Mouse (Mus musculus) kidney, postnatal 0 days (tissue): ENCODE data around the gene Prickle2. TPM values are rescaled to one million over a fixed set of nuclear protein-coding genes. Genes with fewer than 3 reads are reported as not detected.

ENCODE experiments used
- ATAC-seq: fragments of 200-750 bp; cut with Nextera tagmentation; replicated peaks from 2 replicates; pipeline ENCODE4 v1.8.0; 2017; ENCODE audit warnings: low read depth, moderate number of reproducible peaks, moderate TSS enrichment, moderate library complexity; ENCODE audit not compliant: low FRiP score
- DNase-seq: peaks from one replicate; pipeline ENCODE4 v3.0.0-alpha.2; 2016; ENCODE audit warnings: low spot score
- H3K27ac ChIP-seq: fragments of 300-500 bp; sonication (generic); 2 replicates; pipeline ENCODE4 v1.5.1; 2014; ENCODE audit warnings: mild to moderate bottlenecking
- H3K27me3 ChIP-seq: fragments of 300-500 bp; sonication (generic); 2 replicates; pipeline ENCODE4 v1.6.1; 2014; ENCODE audit warnings: low read length, mixed read lengths; ENCODE audit not compliant: insufficient read depth
- H3K36me3 ChIP-seq: fragments of 300-500 bp; sonication (generic); 2 replicates; pipeline ENCODE4 v1.6.1; 2014; ENCODE audit warnings: low read length, mixed read lengths; ENCODE audit not compliant: insufficient read depth
- H3K4me1 ChIP-seq: fragments of 300-500 bp; sonication (generic); replicated peaks from 2 replicates; pipeline ENCODE4 v1.6.1; 2014; ENCODE audit warnings: antibody characterized with exemption, low read length, mixed read lengths; ENCODE audit not compliant: insufficient read depth
- H3K4me2 ChIP-seq: fragments of 300-500 bp; sonication (generic); 2 replicates; pipeline ENCODE4 v1.6.1; 2014; ENCODE audit warnings: mild to moderate bottlenecking, low read length, moderate library complexity, mixed read lengths
- H3K4me3 ChIP-seq: fragments of 300-500 bp; sonication (generic); replicated peaks from 2 replicates; pipeline ENCODE4 v1.5.1; 2014; ENCODE audit warnings: low read depth, low read length
- H3K9ac ChIP-seq: fragments of 300-500 bp; sonication (generic); 2 replicates; pipeline ENCODE4 v1.6.1; 2014; ENCODE audit warnings: low read depth, low read length
- H3K9me3 ChIP-seq: fragments of 300-500 bp; sonication (generic); replicated peaks from 2 replicates; pipeline ENCODE4 v1.6.1; 2016; ENCODE audit warnings: low read length, inconsistent platforms, mixed read lengths
- CTCF ChIP-seq: IDR thresholded peaks from 2 replicates; pipeline ENCODE4 v1.5.1; 2016; ENCODE audit warnings: antibody characterized with exemption, low read depth, mild to moderate bottlenecking, moderate library complexity
- WGBS: fragments of 180-500 bp; shearing (Covaris S2); extraction: QIAGEN DNeasy Blood & Tissue Kit; methylation state at CpG from one replicate; pipeline ENCODE4 v1.1.7; 2014; 5-methylcytosine and 5-hydroxymethylcytosine counted together
- polyA plus RNA-seq: library from polyadenylated mRNA; unstranded; fragments of >200 nt; fragmentation: Nextera tagmentation; extraction: Ambion mirVana; gene quantifications from 2 replicates; pipeline ENCODE4 v1.2.1, GENCODE M21; 2015

Prickle2 gene
- 3.3 and 3.4 TPM in 2 replicates for polyA plus RNA-seq

DNA sequence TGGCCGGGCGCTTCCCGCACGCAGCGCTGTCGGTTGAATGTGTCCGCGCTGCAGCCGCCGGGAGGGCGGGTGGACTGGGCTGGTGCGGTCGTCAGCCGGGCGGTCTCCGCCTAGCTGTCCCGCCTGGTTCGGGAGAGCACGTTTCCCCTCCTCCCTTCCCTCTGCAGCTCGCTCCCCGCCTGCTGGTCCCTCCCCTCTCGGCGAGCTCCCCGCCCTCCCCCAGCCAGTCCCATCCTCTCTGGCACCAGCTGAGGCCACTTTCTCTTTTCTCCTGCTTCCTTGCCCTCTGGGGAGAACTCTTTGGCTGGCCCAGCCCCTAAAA is at the start of gene Prickle2:
TSS of gene Prickle2 (minus strand) at position 11 of the 322 bp plus-strand sequence.
- peak within 1 kb of the TSS; percentile 80 for H3K9ac ChIP-seq

DNA sequence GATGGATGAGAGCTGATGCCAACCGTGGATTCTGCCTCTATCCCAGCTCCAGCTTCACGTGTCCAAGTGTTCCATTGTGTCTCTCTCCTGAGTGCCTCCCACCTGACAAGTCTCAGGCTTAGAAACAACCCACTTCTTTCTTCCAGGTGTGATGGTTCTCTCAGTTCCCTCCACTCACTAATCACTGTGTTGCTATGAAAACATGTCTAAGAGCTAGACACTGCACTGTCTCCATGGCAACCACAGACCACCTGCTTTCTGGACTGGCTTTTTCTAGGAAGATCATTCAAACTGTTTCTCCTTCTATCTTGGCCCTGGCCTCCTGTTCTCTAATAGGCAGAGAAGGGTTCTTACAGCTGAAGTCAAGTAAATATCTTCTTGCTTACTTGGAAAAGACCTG is 46.8 kb upstream of the Prickle2 start:
- Histone ChIP-seq H3K4me3 (no peak overlapping the region), H3K4me2 (no peak overlapping the region), H3K27me3 (no peaks in the 10 kb centered on the region), H3K36me3 (no peaks in the 10 kb centered on the region), H3K27ac (no peak overlapping the region), H3K9me3 (no peaks in the 10 kb centered on the region), H3K9ac (no peak overlapping the region), H3K4me1 (0 out of 2 replicates have a peak, but pooled peaks cover 2% of the 10 kb centered on the region)
- TF ChIP-seq CTCF = no peak
- no peak for DNase-seq
- ATAC-seq = no peak
- 92% methylated on average over 2 of the region's 2 CpGs for WGBS

More for the DNA sequence above, at the start of gene Prickle2:
- Histone ChIP-seq H3K4me1 (no peaks in the 10 kb centered on the region), H3K9me3 (no peaks in the 10 kb centered on the region), H3K4me3 (peak within 1 kb of the TSS; percentile 81), H3K4me2 (peak within 1 kb of the TSS; percentile 100), H3K27me3 (no peaks in the 10 kb centered on the region), H3K27ac (peak within 1 kb of the TSS; percentile 47), H3K36me3 (no peaks in the 10 kb centered on the region)
- peak; percentile 86 for ATAC-seq
- peak; percentile 94 for DNase-seq
- peak; percentile 23; the same call in 1 of the 2 replicates for TF ChIP-seq CTCF
- under 1% methylated on average over 16 of the region's 24 CpGs for WGBS

- 58% methylated on average over 4 of the region's 4 CpGs for WGBS
- DNase-seq (no peak), ATAC-seq (no peak)
- TF ChIP-seq CTCF = no peak
- Histone ChIP-seq H3K9me3 (no peaks in the 10 kb centered on the region), H3K9ac (no peak overlapping the region), H3K4me3 (no peak overlapping the region), H3K27ac (no peak overlapping the region), H3K4me1 (no peaks in the 10 kb centered on the region), H3K27me3 (no peaks in the 10 kb centered on the region), H3K4me2 (no peak overlapping the region), H3K36me3 (no peaks in the 10 kb centered on the region)
Measured at GRCm38 (mm10) chr6:92749420-92749819, 43.5 kb upstream of the Prickle2 start.

GRCm38 (mm10) chr6:92743605-92744004 is 37.6 kb upstream of the Prickle2 start:
- H3K9ac ChIP-seq = no peak overlapping the region
- H3K9me3 ChIP-seq = no peaks in the 10 kb centered on the region
- no peaks in the 10 kb centered on the region for H3K27me3 ChIP-seq
- H3K4me1 ChIP-seq = 0 out of 2 replicates have a peak, but pooled peaks cover 3% of the 10 kb centered on the region
- no peak overlapping the region for H3K27ac ChIP-seq
- H3K4me2 ChIP-seq = peak overlapping the region; percentile 34
- no peaks in the 10 kb centered on the region for H3K36me3 ChIP-seq
- H3K4me3 ChIP-seq = no peak overlapping the region
- WGBS = 8% methylated on average over 11 of the region's 11 CpGs
- peak; percentile 86 for TF ChIP-seq CTCF
- DNase-seq (peak; percentile 76), ATAC-seq (no peak)

DNA sequence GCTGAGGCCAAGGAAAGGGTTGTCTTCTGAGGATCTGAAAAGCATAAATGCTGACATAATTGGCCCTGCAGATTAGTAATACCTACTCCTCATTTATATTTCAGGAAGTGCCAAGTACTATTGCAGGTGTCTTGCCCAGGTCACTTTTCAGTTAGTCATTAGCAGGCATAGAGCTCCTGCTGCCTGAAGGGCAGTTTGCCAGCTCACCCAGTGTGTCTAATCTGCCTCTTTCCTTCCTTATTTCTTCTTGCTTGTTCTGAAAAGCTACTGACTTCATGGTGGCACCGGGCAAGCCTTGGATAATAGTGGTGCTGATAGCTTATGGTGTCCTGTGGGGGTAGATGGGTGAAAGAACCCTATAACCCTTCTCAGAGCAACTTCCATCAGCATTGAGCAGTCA is 31.2 kb upstream of the Prickle2 start:
- no peak for ATAC-seq
- H3K4me2 ChIP-seq = no peak overlapping the region
- H3K36me3 ChIP-seq = no peaks in the 10 kb centered on the region
- H3K4me1 ChIP-seq = no peaks in the 10 kb centered on the region
- H3K4me3 ChIP-seq = no peak overlapping the region
- no peak for DNase-seq
- H3K9ac ChIP-seq = no peak overlapping the region
- H3K27me3 ChIP-seq = no peaks in the 10 kb centered on the region
- 75% methylated on average over 1 of the region's 1 CpGs for whole genome bisulfite sequencing
- no peak overlapping the region for H3K27ac ChIP-seq
- 0 out of 2 replicates have a peak, but pooled peaks cover 3% of the 10 kb centered on the region for H3K9me3 ChIP-seq
- TF ChIP-seq CTCF = no peak

- Histone ChIP-seq H3K4me1 (no peaks in the 10 kb centered on the region), H3K36me3 (no peaks in the 10 kb centered on the region), H3K27me3 (no peaks in the 10 kb centered on the region), H3K4me2 (no peak overlapping the region), H3K27ac (no peak overlapping the region), H3K9ac (no peak overlapping the region), H3K9me3 (0 out of 2 replicates have a peak, but pooled peaks cover 3% of the 10 kb centered on the region), H3K4me3 (no peak overlapping the region)
- DNase-seq (no peak), ATAC-seq (no peak)
- TF ChIP-seq CTCF = no peak
Measured at GRCm38 (mm10) chr6:92733651-92734050, 27.7 kb upstream of the Prickle2 start.

DNA sequence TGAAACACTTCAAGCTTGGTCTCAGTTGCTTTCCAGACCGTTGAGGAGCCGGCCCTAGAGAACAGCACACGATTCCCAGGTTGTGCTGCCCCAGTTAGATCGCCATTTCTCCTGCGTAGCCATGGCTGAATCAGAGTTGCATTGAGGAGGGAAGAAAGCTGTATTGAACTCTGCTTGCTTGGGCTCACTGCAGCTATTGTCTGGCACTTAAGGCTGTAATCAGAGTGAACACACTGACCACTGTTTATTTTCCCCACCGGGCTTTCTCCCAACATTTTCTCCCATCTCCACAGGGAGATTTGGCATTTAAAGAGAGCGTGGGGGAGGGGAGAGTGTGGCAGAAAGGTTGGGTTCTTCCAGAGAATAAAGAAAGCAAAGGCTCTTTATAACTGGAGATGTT is 22.6 kb upstream of the Prickle2 start:
- no peak for ATAC-seq
- H3K9me3 ChIP-seq = no peaks in the 10 kb centered on the region
- no peak for DNase-seq

More for the DNA sequence above, 22.6 kb upstream of the Prickle2 start:
- H3K9ac ChIP-seq = no peak overlapping the region
- no peak overlapping the region for H3K27ac ChIP-seq
- no peak overlapping the region for H3K4me3 ChIP-seq
- H3K4me2 ChIP-seq = no peak overlapping the region
- H3K4me1 ChIP-seq = 0 out of 2 replicates have a peak, but pooled peaks cover 7% of the 10 kb centered on the region
- WGBS = 46% methylated on average over 7 of the region's 7 CpGs
- TF ChIP-seq CTCF = no peak
- H3K27me3 ChIP-seq = no peaks in the 10 kb centered on the region
- no peaks in the 10 kb centered on the region for H3K36me3 ChIP-seq
